Mouse (Mus musculus) megakaryocyte, embryonic 14.5 days (primary cell): ENCODE data around the gene Dmc1.

Source experiments
- FLI1 ChIP-seq: IDR thresholded peaks from 2 replicates; pipeline ENCODE4 v1.6.1; 2012; ENCODE audit warnings: low read length, inconsistent platforms, mixed read lengths
- GATA1 ChIP-seq: IDR thresholded peaks from 3 replicates; pipeline ENCODE4 v1.6.1; 2012; ENCODE audit warnings: mixed read lengths, low read length, inconsistent platforms, borderline replicate concordance

DNA sequence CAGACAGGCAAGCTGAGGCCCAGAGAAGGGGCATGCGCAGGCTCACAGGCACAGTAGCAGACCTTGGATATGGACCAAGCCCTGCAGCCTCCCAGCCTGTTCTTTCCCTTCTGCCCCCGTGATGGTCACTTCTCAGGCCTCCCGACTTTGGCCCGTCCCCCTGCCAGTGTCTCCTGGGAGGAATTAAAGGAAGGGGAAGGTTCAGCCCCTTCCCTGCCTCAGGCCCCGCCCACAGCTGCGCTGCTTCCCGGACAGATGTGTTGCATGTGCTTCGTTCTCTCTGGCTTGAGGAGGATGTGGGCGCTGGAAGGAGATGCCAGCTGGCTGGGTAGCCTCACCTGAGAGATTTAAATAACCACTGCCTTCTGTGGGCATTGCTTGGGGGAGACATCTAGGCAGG is 91.0 kb downstream of the Dmc1 start:
- TF ChIP-seq FLI1, result no peak
- no peak for TF ChIP-seq GATA1
